Mouse (Mus musculus) intestine, embryonic 16.5 days (tissue): Measurements from ENCODE around the gene Tm9sf2. TPM values are rescaled to one million over a fixed set of nuclear protein-coding genes. Genes with fewer than 3 reads are reported as not detected.

ENCODE experiments used
- ATAC-seq: fragments of 200-750 bp; cut with Nextera tagmentation; 2 replicates; pipeline ENCODE4 v1.8.0; 2017; ENCODE audit warnings: moderate TSS enrichment, moderate library complexity
- H3K27ac ChIP-seq: fragments of 300-500 bp; sonication (generic); 2 replicates; pipeline ENCODE4 v1.5.1; 2014; ENCODE audit warnings: mild to moderate bottlenecking, low read length
- H3K27me3 ChIP-seq: fragments of 300-500 bp; sonication (generic); replicated peaks from 2 replicates; pipeline ENCODE4 v1.6.1; 2014; ENCODE audit warnings: low read length, control low read depth, mixed read lengths; ENCODE audit not compliant: control insufficient read depth, insufficient read depth
- H3K36me3 ChIP-seq: fragments of 300-500 bp; sonication (generic); 2 replicates; pipeline ENCODE4 v1.6.1; 2014; ENCODE audit warnings: low read length, control low read depth; ENCODE audit not compliant: control insufficient read depth, insufficient read depth
- H3K4me1 ChIP-seq: fragments of 300-500 bp; sonication (generic); 2 replicates; pipeline ENCODE4 v1.6.1; 2014; ENCODE audit warnings: low read length, control low read depth, mixed read lengths; ENCODE audit not compliant: control insufficient read depth, insufficient read depth
- H3K4me2 ChIP-seq: fragments of 300-500 bp; sonication (generic); 2 replicates; pipeline ENCODE4 v1.6.1; 2014; ENCODE audit warnings: low read depth, low read length, control low read depth
- H3K4me3 ChIP-seq: fragments of 300-500 bp; sonication (generic); 2 replicates; pipeline ENCODE4 v1.5.1; 2014; ENCODE audit warnings: mild to moderate bottlenecking, low read length
- H3K9ac ChIP-seq: fragments of 300-500 bp; sonication (generic); 2 replicates; pipeline ENCODE4 v1.6.1; 2014; ENCODE audit warnings: low read depth, low read length
- H3K9me3 ChIP-seq: fragments of 300-500 bp; sonication (generic); 2 replicates; pipeline ENCODE4 v1.6.1; 2016; ENCODE audit warnings: low read length, control low read depth; ENCODE audit not compliant: control insufficient read depth
- WGBS: fragments of 180-500 bp; shearing (Covaris S2); extraction: QIAGEN DNeasy Blood & Tissue Kit; methylation state at CpG from one replicate; pipeline ENCODE4 v1.1.7; 2014; 5-methylcytosine and 5-hydroxymethylcytosine counted together
- polyA plus RNA-seq: library from polyadenylated mRNA; unstranded; fragments of >200 nt; fragmentation: Nextera tagmentation; extraction: Ambion mirVana; gene quantifications from 2 replicates; pipeline ENCODE4 v1.2.1, GENCODE M21; 2015

The Tm9sf2 gene
- polyA plus RNA-seq, 1 experiment from 2014 or later: 293 TPM

GRCm38 (mm10) chr14:122068801-122069695 is 37.8 kb upstream of the Tm9sf2 start:
- Histone ChIP-seq H3K27ac (0 out of 2 replicates have a peak overlapping the region, but pooled peaks have one; percentile 22), H3K27me3 (no peaks in the 10 kb centered on the region), H3K9me3 (no peaks in the 10 kb centered on the region), H3K36me3 (no peaks in the 10 kb centered on the region), H3K4me1 (peaks cover 9% of the 10 kb centered on the region), H3K4me3 (no peak overlapping the region), H3K9ac (no peak overlapping the region), H3K4me2 (no peak overlapping the region)
- peak; percentile 25; the same call in 1 of the 2 replicates for ATAC-seq
- WGBS: 46% methylated on average over 11 of the region's 11 CpGs

- no peak overlapping the region for H3K4me3 ChIP-seq
- ATAC-seq: no peak
- H3K27me3 ChIP-seq: no peaks in the 10 kb centered on the region
- no peak overlapping the region for H3K4me2 ChIP-seq
- H3K36me3 ChIP-seq: no peaks in the 10 kb centered on the region
- 75% methylated on average over 3 of the region's 3 CpGs for WGBS
- H3K9ac ChIP-seq: no peak overlapping the region
- 0 out of 2 replicates have a peak overlapping the region, but pooled peaks have one; percentile 22 for H3K27ac ChIP-seq
- H3K4me1 ChIP-seq: peaks cover 9% of the 10 kb centered on the region
- no peaks in the 10 kb centered on the region for H3K9me3 ChIP-seq
Measured at GRCm38 (mm10) chr14:122069948-122070347, 36.9 kb upstream of the Tm9sf2 start.

GRCm38 (mm10) chr14:122073422-122073821 is 33.4 kb upstream of the Tm9sf2 start:
- Histone ChIP-seq H3K27ac (no peak overlapping the region), H3K36me3 (no peaks in the 10 kb centered on the region), H3K4me3 (no peak overlapping the region), H3K4me2 (no peak overlapping the region), H3K4me1 (peaks cover 8% of the 10 kb centered on the region), H3K27me3 (no peaks in the 10 kb centered on the region), H3K9me3 (no peaks in the 10 kb centered on the region), H3K9ac (no peak overlapping the region)
- no peak for ATAC-seq
- WGBS: 89% methylated on average over 5 of the region's 5 CpGs

GRCm38 (mm10) chr14:122074360-122074759 is 32.5 kb upstream of the Tm9sf2 start:
- WGBS: 72% methylated on average over 10 of the region's 10 CpGs
- Histone ChIP-seq H3K9ac (no peak overlapping the region), H3K4me2 (no peak overlapping the region), H3K27me3 (no peaks in the 10 kb centered on the region), H3K4me1 (no peaks in the 10 kb centered on the region), H3K9me3 (no peaks in the 10 kb centered on the region), H3K4me3 (no peak overlapping the region), H3K27ac (no peak overlapping the region), H3K36me3 (no peaks in the 10 kb centered on the region)
- ATAC-seq: no peak

- no peak overlapping the region for H3K4me3 ChIP-seq
- H3K4me1 ChIP-seq: no peaks in the 10 kb centered on the region
- H3K9ac ChIP-seq: no peak overlapping the region
- H3K36me3 ChIP-seq: no peaks in the 10 kb centered on the region
- H3K4me2 ChIP-seq: no peak overlapping the region
- 83% methylated on average over 21 of the region's 21 CpGs for WGBS
- no peaks in the 10 kb centered on the region for H3K9me3 ChIP-seq
- no peak for ATAC-seq
- no peaks in the 10 kb centered on the region for H3K27me3 ChIP-seq
- H3K27ac ChIP-seq: no peak overlapping the region
Measured at GRCm38 (mm10) chr14:122075485-122076200, 31.2 kb upstream of the Tm9sf2 start.

GRCm38 (mm10) chr14:122077017-122077416 is 29.8 kb upstream of the Tm9sf2 start:
- Histone ChIP-seq H3K9ac (no peak overlapping the region), H3K27ac (no peak overlapping the region), H3K4me1 (0 out of 2 replicates have a peak, but pooled peaks cover 2% of the 10 kb centered on the region), H3K4me2 (no peak overlapping the region), H3K27me3 (no peaks in the 10 kb centered on the region), H3K9me3 (no peaks in the 10 kb centered on the region), H3K4me3 (no peak overlapping the region), H3K36me3 (no peaks in the 10 kb centered on the region)
- 83% methylated on average over 3 of the region's 3 CpGs for WGBS
- ATAC-seq: no peak

- Histone ChIP-seq H3K4me1 (0 out of 2 replicates have a peak, but pooled peaks cover 2% of the 10 kb centered on the region), H3K27me3 (no peaks in the 10 kb centered on the region), H3K9me3 (no peaks in the 10 kb centered on the region), H3K27ac (no peak overlapping the region), H3K4me3 (no peak overlapping the region), H3K4me2 (no peak overlapping the region), H3K9ac (no peak overlapping the region), H3K36me3 (no peaks in the 10 kb centered on the region)
- no peak for ATAC-seq
- 48% methylated on average over 6 of the region's 6 CpGs for WGBS
Measured at GRCm38 (mm10) chr14:122079428-122079827, 27.4 kb upstream of the Tm9sf2 start.

- Histone ChIP-seq H3K27me3 (no peaks in the 10 kb centered on the region), H3K27ac (no peak overlapping the region), H3K36me3 (no peaks in the 10 kb centered on the region), H3K9me3 (no peaks in the 10 kb centered on the region; the same call in 1 of the 2 replicates), H3K9ac (no peak overlapping the region), H3K4me2 (no peak overlapping the region), H3K4me1 (0 out of 2 replicates have a peak, but pooled peaks cover 2% of the 10 kb centered on the region), H3K4me3 (no peak overlapping the region)
- no peak for ATAC-seq
- WGBS: 83% methylated on average over 5 of the region's 5 CpGs
Measured at GRCm38 (mm10) chr14:122079921-122080320, 26.9 kb upstream of the Tm9sf2 start.

GRCm38 (mm10) chr14:122081308-122081707 is 25.5 kb upstream of the Tm9sf2 start:
- Histone ChIP-seq H3K9me3 (no peaks in the 10 kb centered on the region; the same call in 1 of the 2 replicates), H3K9ac (no peak overlapping the region), H3K27me3 (no peaks in the 10 kb centered on the region), H3K4me1 (0 out of 2 replicates have a peak, but pooled peaks cover 2% of the 10 kb centered on the region), H3K27ac (no peak overlapping the region), H3K4me3 (no peak overlapping the region), H3K4me2 (no peak overlapping the region), H3K36me3 (no peaks in the 10 kb centered on the region)
- peak; percentile 91 for ATAC-seq
- WGBS: 21% methylated on average over 3 of the region's 3 CpGs
